Mouse (Mus musculus): ENCODE measurements at regions not wholly inside any gene's neighbourhood (a gene's known extent, or its start where the extent isn't known, plus 50 kb on each side); places are given as distances from the start of the nearest gene placed in this dataset.

GRCm38 (mm10) chr12:118540336-118540735 is 239.1 kb upstream of the Sp4 start:
- H3K27me3 ChIP-seq (ENCODE audit: control insufficient read depth, insufficient read depth, low read length) = no peaks in the 10 kb centered on the region
- TF ChIP-seq CTCF (IDR thresholded peaks at IDR 0.05; ENCODE audit: extremely low read depth, insufficient read length, insufficient replicate concordance, low read depth, low read length) = no peak
- no peak for TF ChIP-seq POLR2A (IDR thresholded peaks at IDR 0.05; ENCODE audit: low read depth, low read length)
- 45% methylated on average over 6 of the region's 6 CpGs for WGBS

GRCm38 (mm10) chr12:118530514-118530913 is 229.3 kb upstream of the Sp4 start:
- WGBS = 6% methylated on average over 10 of the region's 10 CpGs
- Histone ChIP-seq H3K36me3 (ENCODE audit: control insufficient read depth, insufficient read depth, low read length) (no peaks in the 10 kb centered on the region), H3K27ac (ENCODE audit: insufficient read depth, low read depth, low read length) (no peak overlapping the region), H3K4me3 (ENCODE audit: low read depth, low read length) (no peak overlapping the region), H3K4me1 (ENCODE audit: control insufficient read depth, insufficient read depth, insufficient read length, low read length) (no peaks in the 10 kb centered on the region), H3K27me3 (ENCODE audit: control insufficient read depth, insufficient read depth, low read length) (peaks cover 7% of the 10 kb centered on the region; the same call in 1 of the 2 replicates)
- TF ChIP-seq POLR2A (IDR thresholded peaks at IDR 0.05; ENCODE audit: low read depth, low read length) = no peak

More at GRCm38 (mm10) chr12:118540336-118540735, 239.1 kb upstream of the Sp4 start:
- Histone ChIP-seq H3K4me1 (ENCODE audit: control insufficient read depth, insufficient read depth, insufficient read length, low read length) (no peaks in the 10 kb centered on the region), H3K4me3 (ENCODE audit: low read depth, low read length) (no peak overlapping the region), H3K36me3 (ENCODE audit: control insufficient read depth, insufficient read depth, low read length) (no peaks in the 10 kb centered on the region), H3K27ac (ENCODE audit: insufficient read depth, low read depth, low read length) (no peak overlapping the region)

- Histone ChIP-seq H3K4me1 (ENCODE audit: control insufficient read depth, insufficient read depth, insufficient read length, low read length) (no peaks in the 10 kb centered on the region), H3K4me3 (ENCODE audit: low read depth, low read length) (no peak overlapping the region), H3K36me3 (ENCODE audit: control insufficient read depth, insufficient read depth, low read length) (no peaks in the 10 kb centered on the region), H3K27me3 (ENCODE audit: control insufficient read depth, insufficient read depth, low read length) (peaks cover 7% of the 10 kb centered on the region; the same call in 1 of the 2 replicates), H3K27ac (ENCODE audit: insufficient read depth, low read depth, low read length) (no peak overlapping the region)
- no peak for TF ChIP-seq POLR2A (IDR thresholded peaks at IDR 0.05; ENCODE audit: low read depth, low read length)
- no peak for TF ChIP-seq CTCF (IDR thresholded peaks at IDR 0.05; ENCODE audit: extremely low read depth, insufficient read length, insufficient replicate concordance, low read depth, low read length)
- WGBS = 12% methylated on average over 36 of the region's 36 CpGs
These were observed 228.5 kb upstream of the Sp4 start for GRCm38 (mm10) chr12:118529428-118530361.

DNA sequence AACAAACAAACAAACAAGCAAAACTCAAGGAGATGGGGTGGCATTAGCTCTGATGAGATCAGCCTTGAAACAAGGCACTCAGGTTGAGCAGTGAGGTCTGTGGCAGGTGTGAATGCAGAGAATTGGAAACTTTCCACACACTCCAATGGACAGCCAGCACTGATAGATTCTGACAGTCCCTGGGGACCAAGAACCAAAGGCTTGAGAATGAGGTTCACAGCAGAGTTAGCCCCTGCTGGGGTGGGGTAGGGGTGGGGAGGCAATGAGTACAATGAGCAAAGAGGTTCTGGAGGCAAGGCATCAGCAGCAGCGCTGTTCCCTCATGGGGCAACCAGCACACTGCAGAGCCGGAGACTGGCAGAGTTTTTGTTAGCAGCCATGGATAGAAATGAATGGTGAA is 220.5 kb upstream of the Sp4 start:
- 72% methylated on average over 2 of the region's 2 CpGs for WGBS
- no peak overlapping the region for H3K27ac ChIP-seq (ENCODE audit: insufficient read depth, low read depth, low read length)
- TF ChIP-seq POLR2A (IDR thresholded peaks at IDR 0.05; ENCODE audit: low read depth, low read length) = no peak
- TF ChIP-seq CTCF (IDR thresholded peaks at IDR 0.05; ENCODE audit: extremely low read depth, insufficient read length, insufficient replicate concordance, low read depth, low read length) = no peak
- no peaks in the 10 kb centered on the region for H3K4me1 ChIP-seq (ENCODE audit: control insufficient read depth, insufficient read depth, insufficient read length, low read length)
- no peak overlapping the region for H3K4me3 ChIP-seq (ENCODE audit: low read depth, low read length)
- no peaks in the 10 kb centered on the region for H3K36me3 ChIP-seq (ENCODE audit: control insufficient read depth, insufficient read depth, low read length)
- no peaks in the 10 kb centered on the region; the same call in 1 of the 2 replicates for H3K27me3 ChIP-seq (ENCODE audit: control insufficient read depth, insufficient read depth, low read length)

- Histone ChIP-seq H3K36me3 (ENCODE audit: control insufficient read depth, insufficient read depth, low read length) (no peaks in the 10 kb centered on the region), H3K27me3 (ENCODE audit: control insufficient read depth, insufficient read depth, low read length) (no peaks in the 10 kb centered on the region; the same call in 1 of the 2 replicates), H3K27ac (ENCODE audit: insufficient read depth, low read depth, low read length) (no peak overlapping the region), H3K4me3 (ENCODE audit: low read depth, low read length) (no peak overlapping the region), H3K4me1 (ENCODE audit: control insufficient read depth, insufficient read depth, insufficient read length, low read length) (no peaks in the 10 kb centered on the region)
- WGBS = 87% methylated on average over 1 of the region's 1 CpGs
- TF ChIP-seq CTCF (IDR thresholded peaks at IDR 0.05; ENCODE audit: extremely low read depth, insufficient read length, insufficient replicate concordance, low read depth, low read length) = no peak
- no peak for TF ChIP-seq POLR2A (IDR thresholded peaks at IDR 0.05; ENCODE audit: low read depth, low read length)
These were observed 220.1 kb upstream of the Sp4 start for GRCm38 (mm10) chr12:118521329-118521728.

GRCm38 (mm10) chr12:118519801-118520327 is 218.6 kb upstream of the Sp4 start:
- H3K4me1 ChIP-seq (ENCODE audit: control insufficient read depth, insufficient read depth, insufficient read length, low read length) = no peaks in the 10 kb centered on the region
- no peak overlapping the region for H3K27ac ChIP-seq (ENCODE audit: insufficient read depth, low read depth, low read length)
- 61% methylated on average over 10 of the region's 10 CpGs for WGBS
- H3K36me3 ChIP-seq (ENCODE audit: control insufficient read depth, insufficient read depth, low read length) = no peaks in the 10 kb centered on the region
- TF ChIP-seq CTCF (IDR thresholded peaks at IDR 0.05; ENCODE audit: extremely low read depth, insufficient read length, insufficient replicate concordance, low read depth, low read length) (no peak), POLR2A (IDR thresholded peaks at IDR 0.05; ENCODE audit: low read depth, low read length) (no peak)
- no peaks in the 10 kb centered on the region; the same call in 1 of the 2 replicates for H3K27me3 ChIP-seq (ENCODE audit: control insufficient read depth, insufficient read depth, low read length)
- H3K4me3 ChIP-seq (ENCODE audit: low read depth, low read length) = no peak overlapping the region

DNA sequence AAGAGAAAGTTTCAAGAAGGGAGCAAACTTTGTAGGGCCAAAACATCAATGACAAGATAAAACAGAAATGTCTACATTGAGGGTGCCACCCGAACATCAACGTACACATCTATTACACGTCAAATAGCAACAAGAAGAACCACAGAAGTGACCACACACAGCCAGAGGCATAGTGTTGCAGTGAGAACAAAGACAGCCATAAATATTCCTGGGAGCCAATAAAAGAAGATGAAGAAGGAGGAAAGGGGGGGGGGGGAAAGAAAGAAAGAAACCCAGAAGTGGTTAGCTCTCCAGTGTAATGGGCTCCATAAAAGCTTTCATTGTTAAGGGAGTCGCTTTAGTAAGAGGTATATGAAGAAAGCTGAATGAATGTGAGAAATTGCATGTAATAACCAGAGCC is 209.7 kb upstream of the Sp4 start:
- Histone ChIP-seq H3K4me1 (ENCODE audit: control insufficient read depth, insufficient read depth, insufficient read length, low read length) (no peaks in the 10 kb centered on the region), H3K4me3 (ENCODE audit: low read depth, low read length) (no peak overlapping the region), H3K27ac (ENCODE audit: insufficient read depth, low read depth, low read length) (no peak overlapping the region), H3K36me3 (ENCODE audit: control insufficient read depth, insufficient read depth, low read length) (no peaks in the 10 kb centered on the region), H3K27me3 (ENCODE audit: control insufficient read depth, insufficient read depth, low read length) (no peaks in the 10 kb centered on the region)
- WGBS = 51% methylated on average over 4 of the region's 4 CpGs
- no peak for TF ChIP-seq POLR2A (IDR thresholded peaks at IDR 0.05; ENCODE audit: low read depth, low read length)
- TF ChIP-seq CTCF (IDR thresholded peaks at IDR 0.05; ENCODE audit: extremely low read depth, insufficient read length, insufficient replicate concordance, low read depth, low read length) = no peak
